Mouse (Mus musculus) kidney, adult 2 months (tissue): ENCODE results near the gene Prpf8. TPM values are rescaled to one million over a fixed set of nuclear protein-coding genes. Genes with fewer than 3 reads are reported as not detected.

ENCODE experiments used
- DNase-seq: peaks from one replicate; pipeline ENCODE4 v3.0.0; 2021
- H3K27ac ChIP-seq: fragments of 200-500 bp; 2 replicates; pipeline ENCODE4 v1.5.1; 2012; ENCODE audit warnings: low read depth, low read length, control low read depth, inconsistent platforms; ENCODE audit not compliant: insufficient read depth
- H3K27me3 ChIP-seq: fragments of 200-500 bp; replicated peaks from 2 replicates; pipeline ENCODE4 v1.6.1; 2012; ENCODE audit warnings: mild to moderate bottlenecking, moderate library complexity, low read length, inconsistent platforms; ENCODE audit not compliant: control insufficient read depth, insufficient read depth
- H3K36me3 ChIP-seq: fragments of 200-500 bp; 2 replicates; pipeline ENCODE4 v1.6.1; 2012; ENCODE audit warnings: mild to moderate bottlenecking, moderate library complexity, low read length, inconsistent platforms; ENCODE audit not compliant: control insufficient read depth, insufficient read depth
- H3K4me1 ChIP-seq: fragments of 200-500 bp; 2 replicates; pipeline ENCODE4 v1.6.1; 2011; ENCODE audit warnings: low read length; ENCODE audit not compliant: control insufficient read depth, insufficient read depth
- H3K4me3 ChIP-seq: fragments of 200-500 bp; 2 replicates; pipeline ENCODE4 v1.5.1; 2011; ENCODE audit warnings: mild to moderate bottlenecking, low read depth, low read length, control low read depth; ENCODE audit not compliant: insufficient read depth
- CTCF ChIP-seq: fragments of 200-500 bp; conservative IDR thresholded peaks from 2 replicates; pipeline ENCODE4 v1.5.1; 2011; ENCODE audit warnings: low read depth, mild to moderate bottlenecking, control low read depth, low read length, moderate library complexity, mixed read lengths; ENCODE audit not compliant: insufficient read depth, insufficient read length
- POLR2A ChIP-seq: fragments of 200-500 bp; IDR thresholded peaks from one replicate; pipeline ENCODE4 v1.6.1; 2011; ENCODE audit warnings: low read depth, low read length, control low read depth
- WGBS: fragments of 180-500 bp; shearing (Covaris S2); methylation state at CpG from one replicate; pipeline ENCODE4 v1.1.7; 2018; 5-methylcytosine and 5-hydroxymethylcytosine counted together
- polyA plus RNA-seq: library from polyadenylated mRNA; depleted of rRNA; stranded (reverse); fragments of >200 nt; gene quantifications from 2 replicates; pipeline ENCODE4 v1.2.3, GENCODE M21; 2012

The Prpf8 gene
- polyA plus RNA-seq, 1 experiment, result 88.0 TPM

DNA sequence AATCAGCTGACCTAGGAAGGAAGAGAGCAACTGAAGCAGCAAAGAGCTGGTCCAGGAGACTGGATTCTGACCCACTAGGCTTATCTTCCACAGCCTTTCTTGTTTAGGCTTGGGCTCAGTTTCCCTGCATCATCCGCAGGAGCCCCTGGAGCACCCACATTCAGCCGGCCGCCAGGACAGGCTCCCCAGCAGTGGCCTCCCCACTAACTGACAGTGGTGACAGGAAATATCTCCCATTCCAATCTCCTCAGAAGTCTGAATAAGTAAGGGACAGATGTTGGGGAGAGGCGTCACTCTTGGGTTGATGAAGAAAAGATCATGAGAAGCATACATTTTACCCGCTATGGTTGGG, 26.9 kb upstream of the Prpf8 start:
- no peaks in the 10 kb centered on the region for H3K27me3 ChIP-seq
- peaks cover 37% of the 10 kb centered on the region for H3K4me1 ChIP-seq
- H3K27ac ChIP-seq, result peak overlapping the region; percentile 95
- peaks cover 3% of the 10 kb centered on the region; the same call in 1 of the 2 replicates for H3K36me3 ChIP-seq
- DNase-seq, result no peak
- 0 out of 2 replicates have a peak overlapping the region, but pooled peaks have one; percentile 1 for H3K4me3 ChIP-seq
- TF ChIP-seq CTCF, result no peak
- no peak for TF ChIP-seq POLR2A
- WGBS, result 27% methylated on average over 5 of the region's 5 CpGs

DNA sequence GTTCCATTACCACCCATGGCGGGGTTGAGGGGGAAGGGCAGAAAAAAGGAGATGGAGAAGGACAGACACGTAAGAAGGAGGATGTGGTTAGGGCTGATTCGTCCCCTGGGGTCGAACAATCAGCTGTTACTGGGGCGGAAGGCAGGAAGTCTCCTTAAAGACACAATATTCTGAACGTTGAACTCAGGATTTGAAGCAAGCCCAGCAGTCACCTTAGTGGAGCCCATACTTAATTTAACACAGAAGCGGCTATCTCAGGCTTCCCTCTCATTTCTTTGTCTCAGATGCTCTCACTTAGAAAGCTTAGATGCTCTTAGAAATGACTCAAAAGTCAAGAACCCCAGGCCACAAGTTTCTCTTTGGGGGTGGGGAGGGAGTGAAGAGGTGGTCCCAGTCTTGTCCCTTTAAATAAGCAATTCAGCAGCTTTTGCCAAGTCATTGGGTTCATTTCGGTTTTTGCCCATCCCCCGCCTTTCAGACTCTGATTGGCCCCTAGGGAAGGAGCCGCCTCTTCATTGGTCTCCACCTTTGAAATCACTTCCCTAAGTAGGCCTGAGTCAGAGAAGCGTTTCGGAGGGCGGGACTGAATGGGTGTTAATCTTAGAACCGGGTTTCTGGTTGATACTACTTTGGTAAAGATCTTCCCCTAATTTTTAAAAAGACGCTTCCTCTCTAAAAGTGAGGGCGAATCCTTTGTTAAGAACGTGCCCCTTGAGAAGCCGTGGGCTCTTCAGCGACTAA, 26.3 kb upstream of the Prpf8 start:
- H3K27me3 ChIP-seq, result no peaks in the 10 kb centered on the region
- peak; percentile 98 for DNase-seq
- peaks cover 6% of the 10 kb centered on the region for H3K36me3 ChIP-seq
- 6% methylated on average over 19 of the region's 19 CpGs for WGBS
- peaks cover 34% of the 10 kb centered on the region for H3K4me1 ChIP-seq
- no peak for TF ChIP-seq POLR2A
- no peak for TF ChIP-seq CTCF
- peak overlapping the region; percentile 95 for H3K27ac ChIP-seq
- peak overlapping the region; percentile 49 for H3K4me3 ChIP-seq

- under 1% methylated on average over 46 of the region's 46 CpGs for WGBS
Observed at GRCm38 (mm10) chr11:75460844-75461742, 25.5 kb upstream of the Prpf8 start, which contains the start of gene Tlcd2. TSS of gene Tlcd2 (plus strand) at chr11:75461715.

GRCm38 (mm10) chr11:75461743-75462252, 24.8 kb upstream of the Prpf8 start:
- H3K27ac ChIP-seq, result peak overlapping the region; percentile 99
- no peaks in the 10 kb centered on the region for H3K27me3 ChIP-seq
- no peak for DNase-seq
- peak overlapping the region; percentile 85 for H3K4me3 ChIP-seq
- peaks cover 15% of the 10 kb centered on the region for H3K36me3 ChIP-seq
- TF ChIP-seq CTCF (no peak), POLR2A (no peak)
- H3K4me1 ChIP-seq, result peaks cover 33% of the 10 kb centered on the region
- WGBS, result 1% methylated on average over 30 of the region's 30 CpGs

More at GRCm38 (mm10) chr11:75460844-75461742, 25.5 kb upstream of the Prpf8 start, which contains the start of gene Tlcd2:
- Histone ChIP-seq H3K36me3 (peaks cover 13% of the 10 kb centered on the region), H3K27ac (peak within 1 kb of the TSS; percentile 99), H3K27me3 (no peaks in the 10 kb centered on the region), H3K4me1 (peaks cover 33% of the 10 kb centered on the region), H3K4me3 (peak within 1 kb of the TSS; percentile 85)
- TF ChIP-seq CTCF, result no peak
- peak; percentile 99 for TF ChIP-seq POLR2A
- peak; percentile 100 for DNase-seq

DNA sequence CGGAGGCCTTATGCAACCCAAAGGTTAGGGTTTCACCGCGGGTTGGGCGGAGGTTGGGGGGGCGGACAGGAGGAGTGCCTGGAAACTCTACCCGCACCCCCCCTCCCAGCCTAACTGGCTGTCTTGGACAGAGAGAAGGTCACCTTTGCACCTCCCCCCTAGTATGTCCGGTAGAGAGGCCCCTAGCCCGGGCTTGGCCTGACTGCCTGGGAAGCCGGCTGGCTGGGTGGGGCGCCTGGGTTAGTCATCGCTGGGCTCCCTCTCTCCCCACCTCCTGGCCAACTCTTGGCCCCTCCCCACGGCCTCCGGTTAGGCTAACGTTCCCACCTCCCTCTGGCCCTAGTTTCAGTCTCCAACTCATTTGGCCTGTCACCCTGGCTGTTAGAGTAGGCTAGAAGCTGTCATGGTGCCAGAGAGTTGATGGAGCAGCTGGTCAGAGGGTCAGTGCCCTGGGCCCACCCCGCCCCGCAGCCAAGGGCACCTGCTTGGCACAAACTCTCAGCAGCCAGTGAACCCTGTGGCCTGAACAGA, 24.3 kb upstream of the Prpf8 start:
- Histone ChIP-seq H3K36me3 (peaks cover 16% of the 10 kb centered on the region), H3K27me3 (no peaks in the 10 kb centered on the region), H3K27ac (peak overlapping the region; percentile 99), H3K4me1 (peaks cover 33% of the 10 kb centered on the region), H3K4me3 (peak overlapping the region; percentile 85)
- 2% methylated on average over 16 of the region's 16 CpGs for WGBS
- peak; percentile 98 for DNase-seq
- TF ChIP-seq POLR2A (peak; percentile 41), CTCF (no peak)

DNA sequence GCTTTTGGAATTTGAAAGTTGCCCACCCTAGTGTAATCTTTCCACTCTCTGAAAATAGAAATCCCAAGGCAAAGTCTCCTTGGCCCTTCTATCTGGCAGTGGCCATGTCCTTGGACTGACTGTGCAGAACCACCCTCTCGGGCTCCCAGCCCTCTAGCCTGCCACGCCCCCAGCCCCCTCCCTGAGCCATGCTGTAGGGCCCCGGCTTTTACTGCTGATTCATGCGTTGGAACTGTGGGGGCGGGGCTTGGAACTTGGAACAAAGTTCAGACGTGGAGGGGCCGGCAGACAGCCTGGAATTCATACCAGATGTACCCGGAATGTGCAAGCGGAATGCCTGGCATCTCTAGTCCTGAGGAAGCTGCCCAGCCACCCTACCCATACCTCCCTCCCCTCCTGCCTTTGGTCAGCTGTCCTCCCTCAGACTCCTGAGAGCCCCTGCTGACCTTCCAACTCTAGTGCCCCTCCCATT, 23.7 kb upstream of the Prpf8 start:
- WGBS, result 3% methylated on average over 9 of the region's 9 CpGs
- TF ChIP-seq CTCF (no peak), POLR2A (no peak)
- Histone ChIP-seq H3K36me3 (peaks cover 16% of the 10 kb centered on the region), H3K27me3 (no peaks in the 10 kb centered on the region), H3K27ac (peak overlapping the region; percentile 99), H3K4me1 (peaks cover 37% of the 10 kb centered on the region), H3K4me3 (peak overlapping the region; percentile 85)
- DNase-seq, result peak; percentile 98

- peak overlapping the region; percentile 73 for H3K27ac ChIP-seq
- TF ChIP-seq CTCF (no peak), POLR2A (no peak)
- peak overlapping the region; percentile 37 for H3K4me3 ChIP-seq
- WGBS, result 20% methylated on average over 4 of the region's 4 CpGs
- H3K4me1 ChIP-seq, result peaks cover 40% of the 10 kb centered on the region
- DNase-seq, result peak; percentile 19
- peaks cover 16% of the 10 kb centered on the region for H3K36me3 ChIP-seq
- no peaks in the 10 kb centered on the region for H3K27me3 ChIP-seq
Observed at GRCm38 (mm10) chr11:75463624-75464023, 23.0 kb upstream of the Prpf8 start.
